Mouse (Mus musculus): ENCODE measurements around the gene Vwc2.

Vwc2 gene

GRCm38 (mm10) chr11:11113576-11114233 lies at the start of gene Vwc2:
Gene Vwc2 (plus strand): TSS chr11:11114223.
- no peak for DNase-seq (ENCODE audit: low spot score)

GRCm38 (mm10) chr11:11088162-11088756 lies 25.8 kb upstream of the Vwc2 start:
- DNase-seq (ENCODE audit: low spot score) = no peak

- DNase-seq (ENCODE audit: low spot score) = no peak
Observed at GRCm38 (mm10) chr11:11097606-11098005, 16.4 kb upstream of the Vwc2 start.

- no peak for DNase-seq (ENCODE audit: low spot score)
Observed at GRCm38 (mm10) chr11:11098282-11098681, 15.7 kb upstream of the Vwc2 start.

GRCm38 (mm10) chr11:11099011-11099410 lies 15.0 kb upstream of the Vwc2 start:
- no peak for DNase-seq (ENCODE audit: low spot score)

GRCm38 (mm10) chr11:11102182-11102581 lies 11.8 kb upstream of the Vwc2 start:
- no peak for DNase-seq (ENCODE audit: low spot score)

GRCm38 (mm10) chr11:11102620-11103019 lies 11.4 kb upstream of the Vwc2 start:
- DNase-seq (ENCODE audit: low spot score) = no peak

- DNase-seq (ENCODE audit: low spot score) = no peak
Observed at GRCm38 (mm10) chr11:11108922-11109321, 5.1 kb upstream of the Vwc2 start.

GRCm38 (mm10) chr11:11114234-11115030 lies 409 bp downstream of the Vwc2 start:
- DNase-seq (ENCODE audit: low spot score) = no peak

GRCm38 (mm10) chr11:11115031-11115647 lies 1.1 kb downstream of the Vwc2 start:
- no peak for DNase-seq (ENCODE audit: low spot score)

GRCm38 (mm10) chr11:11115648-11116590 lies 1.9 kb downstream of the Vwc2 start:
- DNase-seq (ENCODE audit: low spot score) = no peak

GRCm38 (mm10) chr11:11116736-11117135 lies 2.7 kb downstream of the Vwc2 start:
- DNase-seq (ENCODE audit: low spot score) = no peak

- no peak for DNase-seq (ENCODE audit: low spot score)
Observed at GRCm38 (mm10) chr11:11122866-11123265, 8.8 kb downstream of the Vwc2 start.

GRCm38 (mm10) chr11:11131414-11132077 lies 17.5 kb downstream of the Vwc2 start:
- DNase-seq (ENCODE audit: low spot score) = no peak

- DNase-seq (ENCODE audit: low spot score) = no peak
Observed at GRCm38 (mm10) chr11:11140622-11141021, 26.6 kb downstream of the Vwc2 start.

GRCm38 (mm10) chr11:11152681-11153080 lies 38.7 kb downstream of the Vwc2 start:
- DNase-seq (ENCODE audit: low spot score) = no peak

- no peak for DNase-seq (ENCODE audit: low spot score)
Observed at GRCm38 (mm10) chr11:11171396-11171795, 57.4 kb downstream of the Vwc2 start.

- DNase-seq (ENCODE audit: low spot score) = no peak
Observed at GRCm38 (mm10) chr11:11175259-11175658, 61.2 kb downstream of the Vwc2 start.

GRCm38 (mm10) chr11:11182705-11183104 lies 68.7 kb downstream of the Vwc2 start:
- DNase-seq (ENCODE audit: low spot score) = no peak

- DNase-seq (ENCODE audit: low spot score) = no peak
Observed at GRCm38 (mm10) chr11:11223162-11223561, 109.1 kb downstream of the Vwc2 start.

GRCm38 (mm10) chr11:11239346-11239745 lies 125.3 kb downstream of the Vwc2 start:
- no peak for DNase-seq (ENCODE audit: low spot score)
